Mouse (Mus musculus) cerebellum, postnatal 25 days (tissue): ENCODE data around the gene Glra2.
"Not testable (repeated sequence)": the region's sequence is repeated elsewhere in the genome, so short reads cannot be mapped to it uniquely, and the experiment has no call there.

Experiments
- DNase-seq, 2 experiments: peaks; one replicate each; pipeline ENCODE4 v3.0.0; 2021; ENCODE audit warnings: mixed read lengths in 2 of 2

Glra2 gene

DNA sequence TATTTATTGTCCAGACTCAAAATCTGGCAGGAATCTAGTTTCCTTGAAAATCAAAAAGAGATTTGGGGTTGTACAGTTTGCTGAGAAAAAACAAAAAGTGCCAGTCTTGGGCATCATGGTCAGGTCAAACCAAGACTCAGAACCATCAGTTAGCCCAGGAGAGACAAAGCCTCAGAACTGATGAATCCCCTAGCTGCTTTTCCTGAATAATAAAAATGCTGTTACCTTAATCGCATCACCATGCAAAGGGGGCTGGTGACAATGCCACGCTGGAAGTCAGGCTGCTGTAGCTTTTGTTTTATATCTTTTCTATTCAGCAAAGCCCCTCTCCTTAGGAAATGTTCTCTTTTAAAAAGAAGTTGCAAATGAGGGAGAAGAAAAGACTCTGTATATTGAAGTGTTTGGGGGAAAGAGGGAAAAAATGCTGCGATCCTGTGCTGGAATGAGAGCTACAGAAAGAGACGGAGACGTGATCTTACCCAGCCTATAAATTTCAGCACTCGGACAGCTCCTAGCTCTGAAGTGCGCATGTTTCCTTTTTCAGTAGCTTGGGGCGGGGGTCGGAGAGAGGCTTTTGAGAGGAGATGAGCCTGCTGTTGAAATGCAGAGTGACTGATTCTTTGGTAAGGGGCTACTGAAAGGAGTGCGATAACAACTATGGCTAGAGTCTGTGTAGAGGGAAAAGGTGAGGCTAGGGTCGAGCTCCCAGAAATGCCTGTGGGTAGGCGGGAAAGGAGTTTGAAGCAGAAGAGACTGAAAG, at the start of gene Glra2:
TSS of gene Glra2 (minus strand) at position 455 of the 760 bp plus-strand sequence.
- peak; percentile 26 to 37 for DNase-seq

DNA sequence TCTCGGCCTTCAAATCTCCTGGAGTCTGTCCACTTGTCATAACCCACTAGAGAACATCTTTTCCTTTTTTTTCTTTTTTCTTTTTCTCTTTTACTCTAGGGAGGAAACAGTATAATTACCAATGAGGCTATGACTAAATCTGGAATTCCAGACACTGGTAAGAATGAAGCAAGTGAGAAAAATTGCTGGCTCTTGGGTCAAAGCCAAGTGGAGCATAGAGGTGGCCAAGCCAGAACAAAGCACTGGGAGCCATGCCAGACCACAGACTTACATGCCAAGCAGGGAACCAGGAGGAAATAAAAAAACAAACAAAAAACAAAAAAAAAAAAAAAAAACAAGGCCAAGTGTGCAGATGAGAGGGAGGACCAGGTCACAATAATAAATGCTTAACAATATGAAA, 35.6 kb upstream of the Glra2 start:
- peak; percentile 81 to 89 for DNase-seq

DNA sequence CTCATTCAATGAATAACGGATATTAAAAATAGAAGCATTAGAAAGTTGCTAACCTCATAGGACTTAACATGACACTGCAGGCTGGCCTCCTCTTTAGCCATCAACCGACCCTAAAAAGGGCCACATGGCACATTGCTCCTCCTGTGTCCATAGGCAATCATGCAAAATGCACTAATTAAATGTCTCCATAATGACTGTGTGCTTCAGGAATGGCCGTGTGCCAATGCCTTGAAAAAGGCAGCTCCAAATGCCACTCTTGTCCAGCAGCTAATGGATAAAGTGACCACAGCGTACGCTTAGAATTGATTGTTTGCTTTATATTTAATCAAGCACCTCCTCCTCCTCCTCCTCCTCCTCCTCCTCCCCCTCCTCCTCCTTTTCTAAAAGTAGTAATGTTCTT, 17.4 kb upstream of the Glra2 start:
- DNase-seq = peak; percentile 18 to 48

DNA sequence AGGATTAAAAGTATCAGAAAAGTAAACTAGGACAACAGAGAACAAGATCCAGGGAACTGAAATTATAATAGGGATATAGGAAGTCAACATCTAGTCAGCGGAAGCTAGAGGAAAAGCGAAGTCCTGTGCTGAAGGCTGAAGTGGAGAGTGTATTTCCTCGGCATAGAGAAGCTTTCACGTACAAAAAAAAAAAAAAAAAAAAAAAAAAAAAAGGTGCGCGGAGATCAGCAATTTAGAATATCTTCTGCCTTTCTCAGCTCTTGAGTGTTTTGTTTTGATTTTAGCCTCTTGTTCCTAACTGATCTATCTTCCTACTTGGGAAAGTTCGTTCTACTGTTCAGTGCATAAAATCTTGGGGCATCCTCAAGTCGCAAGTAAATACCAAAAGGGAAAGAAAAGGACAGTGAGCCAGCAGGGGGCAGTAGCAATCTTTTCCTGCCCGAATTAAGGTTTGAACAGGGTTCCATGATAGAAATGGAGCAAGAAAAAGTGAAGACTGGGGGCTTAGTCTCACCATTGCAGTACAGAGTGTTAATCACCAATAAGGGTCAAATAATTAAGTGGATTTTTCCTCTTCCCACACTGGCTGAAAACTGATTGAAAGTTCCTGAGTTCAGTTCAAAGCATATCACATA, 623 bp upstream of the Glra2 start:
- peak; percentile 69 to 81 for DNase-seq

DNA sequence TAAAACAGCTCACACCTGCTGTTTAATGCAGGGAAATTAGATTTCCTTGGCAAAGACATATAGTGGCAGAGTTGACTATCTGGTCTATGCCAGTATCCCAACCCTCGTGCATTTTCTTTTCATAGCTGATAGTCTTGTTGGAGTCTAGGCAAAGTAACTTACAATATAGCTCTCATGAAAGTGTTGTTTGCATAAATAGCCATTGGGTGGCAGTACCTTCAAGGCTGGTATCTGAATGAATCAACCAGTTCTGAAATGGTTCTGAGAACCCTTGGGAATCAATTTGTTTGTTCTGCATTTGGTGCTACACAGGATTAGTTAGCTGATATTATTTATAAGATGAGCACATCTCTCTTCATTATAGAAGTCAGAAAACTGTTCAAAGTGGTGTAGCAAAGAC, 133.6 kb downstream of the Glra2 start:
- DNase-seq = peak in 1 of 2 experiments; percentile 14

DNA sequence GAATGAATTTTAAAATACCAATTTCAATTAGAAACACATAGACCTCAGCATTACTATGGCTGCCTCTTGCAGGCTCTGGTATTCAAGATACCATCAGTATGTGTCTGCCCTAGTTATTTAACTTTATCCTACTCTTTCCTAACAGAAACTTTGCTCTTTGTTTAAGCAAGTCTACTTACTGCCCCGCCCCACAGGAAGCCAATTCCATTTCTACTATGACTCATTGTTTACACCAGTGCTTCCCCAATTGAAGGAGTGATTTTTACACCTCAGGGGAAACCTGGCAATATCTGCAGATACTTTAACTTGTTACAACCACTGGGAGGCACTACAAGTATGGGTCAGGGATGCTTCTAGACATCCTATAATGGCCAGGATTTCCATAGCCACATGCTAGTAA, 136.0 kb downstream of the Glra2 start:
- DNase-seq = no peak

DNA sequence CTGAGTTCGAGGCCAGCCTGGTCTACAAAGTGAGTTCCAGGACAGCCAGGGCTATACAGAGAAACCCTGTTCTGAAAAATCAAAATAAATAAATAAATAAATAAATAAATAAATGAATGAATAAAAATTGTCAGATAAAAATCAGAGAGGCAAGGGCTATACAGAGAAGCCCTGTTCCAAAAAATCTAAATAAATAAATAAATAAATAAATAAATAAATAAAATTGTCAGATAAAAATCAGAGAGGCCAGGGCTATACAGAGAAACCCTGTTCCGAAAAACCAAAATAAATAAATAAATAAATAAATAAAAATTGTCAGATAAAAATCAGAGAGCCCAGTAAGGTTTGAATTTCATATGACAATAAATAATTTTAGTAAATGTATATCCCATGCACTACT, 144.2 kb downstream of the Glra2 start:
- not testable (repeated sequence) for DNase-seq

DNA sequence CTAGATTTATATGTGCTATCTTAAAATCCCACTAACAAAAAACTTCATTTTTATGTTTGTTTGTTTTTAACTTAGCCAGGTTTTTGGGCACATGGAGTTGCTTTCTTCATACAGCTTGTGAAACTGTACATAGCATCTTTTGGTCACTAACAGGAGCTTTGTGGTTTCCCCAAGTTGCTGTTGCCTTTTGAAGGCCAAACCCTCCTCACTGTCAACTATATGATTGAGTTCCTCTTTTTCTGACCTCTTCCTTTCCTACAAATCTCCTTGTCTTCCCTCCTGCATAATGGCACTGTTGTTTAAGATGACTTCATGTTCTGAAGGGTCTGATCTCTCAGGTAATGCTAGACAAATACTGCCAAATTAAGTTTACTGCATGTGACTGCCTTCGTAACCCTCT, 170.6 kb downstream of the Glra2 start:
- DNase-seq = no peak

DNA sequence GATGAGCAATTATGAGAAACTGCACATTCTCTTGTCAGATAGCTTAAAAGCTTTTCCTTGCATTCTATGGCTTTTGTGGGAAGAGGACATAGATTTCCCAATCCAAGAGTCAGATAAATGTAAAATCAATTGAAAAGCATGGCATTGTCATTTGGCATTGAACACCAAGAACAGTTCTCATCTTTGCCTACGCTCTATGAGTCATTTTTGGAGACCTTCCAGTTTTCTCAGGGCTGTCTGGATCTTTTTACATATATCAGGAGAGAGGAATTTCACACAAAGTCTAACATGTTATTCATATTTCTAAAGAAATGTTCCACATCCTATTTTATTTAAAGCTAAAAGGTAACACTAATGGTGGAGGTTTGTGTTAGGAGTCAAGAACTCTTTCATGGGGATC, 223.0 kb downstream of the Glra2 start:
- no peak for DNase-seq
